In the genomic region with DNA sequence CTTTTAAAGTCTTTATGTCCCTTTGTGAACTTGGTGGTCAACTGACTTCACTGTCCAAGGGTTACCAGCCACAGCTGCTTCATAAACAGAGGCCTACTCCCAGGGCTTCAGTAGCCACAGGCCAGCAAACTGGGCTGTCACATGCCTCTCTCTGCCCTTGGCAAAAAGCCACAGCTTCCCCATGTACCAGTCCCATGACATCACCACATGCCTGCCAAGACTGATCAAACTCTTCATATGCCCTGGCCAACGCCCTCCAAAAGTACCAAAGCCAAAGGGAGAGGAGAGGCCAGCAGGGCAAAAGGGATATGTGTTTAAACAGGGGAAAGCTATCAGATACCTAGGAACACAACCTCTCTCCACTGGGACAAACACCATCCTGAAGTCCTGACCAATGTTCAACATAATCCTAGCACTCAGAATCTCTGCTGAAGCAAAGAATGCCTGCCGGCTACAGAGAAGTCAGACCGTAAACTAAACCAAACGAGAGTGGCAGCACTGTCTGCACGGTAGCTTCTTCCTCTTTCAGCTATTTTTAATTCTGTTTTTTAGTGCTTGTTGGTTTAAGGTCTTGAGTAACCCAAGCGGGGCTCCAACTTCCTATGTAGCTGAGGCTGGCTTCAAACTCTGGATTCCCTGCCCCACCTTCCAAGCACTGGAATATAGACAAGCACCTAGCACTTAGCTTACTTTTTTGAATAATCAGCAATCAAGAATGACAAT, we compare ENCODE assay signal across 9 mouse cellular contexts. TPM values are rescaled to one million over a fixed set of nuclear protein-coding genes. Genes with fewer than 3 reads are reported as not detected.
DNase-seq lines count a peak whose midpoint lies in the region; ATAC-seq and TF ChIP-seq lines count a peak whose summit lies in the region.
"Had no signal": no experiment of that assay in that cellular context is flagged by ENCODE, and none has a peak within 500 bp of the region (broad histone marks: within the 10 kb centered on the region; RNA-seq: fewer than 3 reads in every experiment).

No protein-coding gene starts in this region.

- peaks cover 30% of the 10 kb centered on the region for H3K36me3 ChIP-seq in heart, adult 2 months (ENCODE audit: control insufficient read depth, insufficient read depth, low read length)
- peaks cover 9% of the 10 kb centered on the region; the same call in 1 of the 2 replicates for H3K36me3 ChIP-seq in macrophage (ENCODE audit: inconsistent target)
- peaks cover 10% of the 10 kb centered on the region for H3K36me3 ChIP-seq in forebrain, postnatal 0 days (ENCODE audit: insufficient read depth)

- TF ChIP-seq EP300 in heart, adult 2 months (IDR thresholded peaks at IDR 0.05; ENCODE audit: insufficient read depth, low read depth, low read length), result 0 out of 2 replicates have a peak, but pooled peaks have one; percentile 41

- peak overlapping the region; percentile 99 for H3K27ac ChIP-seq in bone marrow macrophage, adult 2 months (ENCODE audit: insufficient read depth, low read depth, low read length)
- H3K27ac ChIP-seq in heart, adult 2 months, result peak overlapping the region; percentile 69
- H3K27ac ChIP-seq in macrophage, result peak overlapping the region; percentile 98
- H3K27ac ChIP-seq in forebrain, postnatal 0 days (ENCODE audit: low read depth, low read length), result no peak overlapping the region
- H3K27ac ChIP-seq: embryonic facial prominence, embryonic 13.5 days had no signal

- peaks cover 63% of the 10 kb centered on the region for H3K4me1 ChIP-seq in bone marrow macrophage, adult 2 months (ENCODE audit: control insufficient read depth, insufficient read depth, low read length)
- H3K4me1 ChIP-seq in heart, adult 2 months (ENCODE audit: control insufficient read depth, insufficient read depth, low read length), result peaks cover 37% of the 10 kb centered on the region
- peaks cover 13% of the 10 kb centered on the region for H3K4me1 ChIP-seq in forebrain, postnatal 0 days (ENCODE audit: insufficient read depth)

- peak overlapping the region; percentile 45 for H3K4me3 ChIP-seq in bone marrow macrophage, adult 2 months (ENCODE audit: insufficient read depth, low read length)
- H3K4me3 ChIP-seq in heart, adult 2 months, result no peak overlapping the region
- H3K4me3 ChIP-seq in macrophage (ENCODE audit: inconsistent target), result no peak overlapping the region
- no peak overlapping the region for H3K4me3 ChIP-seq in forebrain, postnatal 0 days (ENCODE audit: low read depth, low read length)
- H3K4me3 ChIP-seq: embryonic facial prominence, embryonic 13.5 days had no signal

- peak; percentile 17 for DNase-seq in thymus, adult 18-20 months
- DNase-seq in thymus, postnatal 0 days (ENCODE audit: low spot score), result no peak
- peak; percentile 68 to 85 for DNase-seq in heart, adult 2 months
- DNase-seq in layer of hippocampus, adult 9-10 months (ENCODE audit: low spot score), result peak; percentile 59
- DNase-seq in forebrain, postnatal 0 days, result no peak
- no peak for DNase-seq in testis, postnatal 10 days (ENCODE audit: low spot score)

- TF ChIP-seq POLR2A in bone marrow macrophage, adult 2 months (IDR thresholded peaks at IDR 0.05; ENCODE audit: borderline replicate concordance, low read depth, low read length), result no peak
- no peak for TF ChIP-seq POLR2A in heart, adult 2 months (IDR thresholded peaks at IDR 0.05; ENCODE audit: insufficient read depth, low read depth, low read length)

- H3K27me3 ChIP-seq in heart, adult 2 months (ENCODE audit: control insufficient read depth, insufficient read depth, low read length), result no peaks in the 10 kb centered on the region
- no peaks in the 10 kb centered on the region for H3K27me3 ChIP-seq in forebrain, postnatal 0 days (ENCODE audit: insufficient read depth, low read length)
- H3K27me3 ChIP-seq: embryonic facial prominence, embryonic 13.5 days had no signal

- no peaks in the 10 kb centered on the region for H3K9me3 ChIP-seq in forebrain, postnatal 0 days (ENCODE audit: low read length)
- H3K9me3 ChIP-seq: embryonic facial prominence, embryonic 13.5 days had no signal

- no peak for TF ChIP-seq CTCF in bone marrow macrophage, adult 2 months (IDR thresholded peaks at IDR 0.05; ENCODE audit: low read depth, low read length)
- TF ChIP-seq CTCF in heart, adult 2 months (IDR thresholded peaks at IDR 0.05), result no peak
- no peak for TF ChIP-seq CTCF in forebrain, postnatal 0 days (IDR thresholded peaks at IDR 0.05; ENCODE audit: low read depth)

- no peak overlapping the region for H3K4me2 ChIP-seq in forebrain, postnatal 0 days (ENCODE audit: low read depth)
- H3K4me2 ChIP-seq: embryonic facial prominence, embryonic 13.5 days had no signal

- intact Hi-C loops in heart, adult 2 months (cut with DNase I), result no loop called here

- no peak overlapping the region for H3K9ac ChIP-seq in heart, adult 2 months (ENCODE audit: low read depth, low read length)
- H3K9ac ChIP-seq in forebrain, postnatal 0 days, result no peak overlapping the region
- H3K9ac ChIP-seq: embryonic facial prominence, embryonic 13.5 days had no signal

- no peak for ATAC-seq in forebrain, postnatal 0 days

- H3K79me2 ChIP-seq in heart, adult 2 months (replicated peaks; ENCODE audit: control insufficient read depth, insufficient read depth, low read length), result peaks cover 10% of the 10 kb centered on the region
- H3K79me2 ChIP-seq in macrophage (ENCODE audit: inconsistent target), result peaks cover 96% of the 10 kb centered on the region

- 37% methylated on average over 6 of the region's 6 CpGs for WGBS in heart, adult 2 months
- 0% methylated on average over 5 of the region's 6 CpGs for WGBS in macrophage (ENCODE audit: missing documents)
- 75% methylated on average over 6 of the region's 6 CpGs for WGBS in forebrain, postnatal 0 days

RNA-seq across cellular contexts. Expression of a gene that starts 21.1 kb away (rescaled TPM):
- 0.06 and 0.14 TPM in 2 replicates for polyA plus RNA-seq in thymus, postnatal 0 days (2015; fragmentation: Nextera tagmentation; extraction: Ambion mirVana)
- polyA plus RNA-seq in bone marrow macrophage, adult 2 months (2012; ENCODE audit: insufficient read depth, insufficient read length, missing spikeins), result not detected in 2 replicates
- not detected for total RNA-seq in heart, adult 2 months (2021)
- not detected in 2 replicates for polyA plus RNA-seq in heart, adult 2 months (2012; rRNA removed)
- total RNA-seq in macrophage (2018; cell fraction: chromatin; rRNA removed), result not detected
- not detected for total RNA-seq in macrophage (2018; cell fraction: cytosol; rRNA removed)
- total RNA-seq in macrophage (2018; cell fraction: nucleus; rRNA removed), result under 1 TPM in 1 of 26 experiments, not detected in 25; 0.15 TPM
- polyA plus RNA-seq in macrophage (2018), result 0.09 TPM in 1 of 3 replicates, not detected in the others
- 10.5 and 12.0 TPM in 2 replicates for total RNA-seq in forebrain, postnatal 0 days (2014; rRNA removed)
- polyA plus RNA-seq in forebrain, postnatal 0 days (2015; fragmentation: Nextera tagmentation; extraction: Ambion mirVana), result 1.0 and 1.1 TPM in 2 replicates

RNA-seq across cellular contexts. Expression of a gene that starts 21.7 kb away (rescaled TPM):
- 20.1 and 20.7 TPM in 2 replicates for polyA plus RNA-seq in thymus, postnatal 0 days (2015; fragmentation: Nextera tagmentation; extraction: Ambion mirVana)
- 91.2 and 93.3 TPM in 2 replicates for polyA plus RNA-seq in bone marrow macrophage, adult 2 months (2012; ENCODE audit: insufficient read depth, insufficient read length, missing spikeins)
- total RNA-seq in heart, adult 2 months (2021), result 10 to 100 TPM; 13.1 to 13.6 TPM
- polyA plus RNA-seq in heart, adult 2 months (2012; rRNA removed), result 10.6 and 15.0 TPM in 2 replicates
- 100 to 1,000 TPM in 25 of 26 experiments, 10 to 100 TPM in 1; 89.5 to 362 (median 173) TPM for total RNA-seq in macrophage (2018; cell fraction: chromatin; rRNA removed)
- total RNA-seq in macrophage (2018; cell fraction: cytosol; rRNA removed), result 10 to 100 TPM; 31.3 to 87.6 (median 56.0) TPM
- total RNA-seq in macrophage (2018; cell fraction: nucleus; rRNA removed), result 100 to 1,000 TPM in 24 of 26 experiments, 10 to 100 TPM in 2; 88.5 to 441 (median 144) TPM
- polyA plus RNA-seq in macrophage (2018), result 32.6 to 331 TPM (median 56.6 TPM) in 3 replicates
- 28.7 and 30.5 TPM in 2 replicates for total RNA-seq in forebrain, postnatal 0 days (2014; rRNA removed)
- polyA plus RNA-seq in forebrain, postnatal 0 days (2015; fragmentation: Nextera tagmentation; extraction: Ambion mirVana), result 20.5 and 21.0 TPM in 2 replicates

Comparison
In these comparisons a context has a peak if more than half of its experiments do, and no peak if none do; other contexts are left out.
1. DNase-seq: peak in thymus, adult 18-20 months (2 of 2), heart, adult 2 months (2 of 2) and layer of hippocampus, adult 9-10 months (single experiment); none in thymus, postnatal 0 days (single experiment), forebrain, postnatal 0 days (single experiment) and testis, postnatal 10 days (single experiment).